Mouse (Mus musculus): ENCODE results near the gene Dach1. TPM values are rescaled to one million over a fixed set of nuclear protein-coding genes. Genes with fewer than 3 reads are reported as not detected.

The Dach1 gene
- polyA plus RNA-seq, 1 experiment, result 7.0 TPM

DNA sequence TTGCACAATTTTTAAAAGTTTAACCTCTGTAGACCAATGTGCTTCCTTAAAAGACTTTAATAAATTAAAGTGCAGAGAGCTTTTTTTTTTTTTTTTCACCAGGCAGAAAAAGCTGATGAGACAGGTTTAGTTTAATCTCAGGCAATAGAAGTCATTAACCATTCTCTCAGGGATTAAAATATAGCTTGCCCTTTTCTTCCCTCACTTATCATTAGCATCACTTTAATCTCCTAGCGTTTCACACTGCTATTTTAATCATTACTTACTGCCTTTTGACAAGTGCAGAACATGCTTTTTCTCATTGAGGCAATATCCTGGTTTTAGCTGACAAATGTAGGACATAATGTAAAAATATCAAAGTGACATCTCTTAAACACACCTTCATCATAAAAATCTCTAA, 86.1 kb downstream of the Dach1 start:
- no peak for DNase-seq
- no peaks in the 10 kb centered on the region for H3K27me3 ChIP-seq (ENCODE audit: control insufficient read depth, insufficient read depth, low read length)
- WGBS, result 30% methylated on average over 1 of the region's 1 CpGs
- no peaks in the 10 kb centered on the region for H3K4me1 ChIP-seq (ENCODE audit: control insufficient read depth, insufficient read depth, low read length)
- TF ChIP-seq POLR2A (IDR thresholded peaks at IDR 0.05; ENCODE audit: borderline replicate concordance, insufficient read depth, low read length), result no peak
- TF ChIP-seq CTCF (IDR thresholded peaks at IDR 0.05; ENCODE audit: borderline replicate concordance, insufficient read depth, low read depth, low read length), result no peak
- no peak overlapping the region for H3K4me3 ChIP-seq (replicated peaks; ENCODE audit: insufficient read depth, low read depth, low read length)
- no peak overlapping the region for H3K27ac ChIP-seq (ENCODE audit: insufficient read depth, low read length)

GRCm38 (mm10) chr14:98080014-98080413, 89.6 kb downstream of the Dach1 start:
- H3K27ac ChIP-seq (ENCODE audit: insufficient read depth, low read length), result no peak overlapping the region
- 84% methylated on average over 6 of the region's 6 CpGs for WGBS
- no peak overlapping the region for H3K4me3 ChIP-seq (replicated peaks; ENCODE audit: insufficient read depth, low read depth, low read length)
- H3K27me3 ChIP-seq (ENCODE audit: control insufficient read depth, insufficient read depth, low read length), result no peaks in the 10 kb centered on the region
- TF ChIP-seq CTCF (IDR thresholded peaks at IDR 0.05; ENCODE audit: borderline replicate concordance, insufficient read depth, low read depth, low read length) (no peak), POLR2A (IDR thresholded peaks at IDR 0.05; ENCODE audit: borderline replicate concordance, insufficient read depth, low read length) (no peak)
- no peak for DNase-seq
- H3K4me1 ChIP-seq (ENCODE audit: control insufficient read depth, insufficient read depth, low read length), result no peaks in the 10 kb centered on the region

DNA sequence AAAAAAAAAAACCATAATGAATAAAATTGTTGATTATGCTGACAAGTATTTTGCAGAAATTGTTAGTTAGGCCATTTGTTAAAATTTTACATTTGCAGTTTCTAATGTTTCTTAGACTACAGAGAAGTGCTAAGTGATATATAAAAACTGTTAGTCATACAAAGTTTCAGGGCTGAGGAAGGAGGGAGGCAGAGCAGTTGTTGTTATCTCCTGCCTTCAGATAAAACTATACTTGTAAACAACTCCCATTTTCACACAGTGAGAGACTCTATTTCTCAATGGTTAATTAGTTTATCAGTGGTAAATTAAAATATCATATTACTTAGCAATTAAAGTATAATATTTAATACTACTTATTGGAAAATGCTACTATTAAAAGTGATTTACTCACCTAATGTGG, 91.6 kb downstream of the Dach1 start:
- no peak for DNase-seq
- no peaks in the 10 kb centered on the region for H3K27me3 ChIP-seq (ENCODE audit: control insufficient read depth, insufficient read depth, low read length)
- no peak overlapping the region for H3K4me3 ChIP-seq (replicated peaks; ENCODE audit: insufficient read depth, low read depth, low read length)
- no peaks in the 10 kb centered on the region for H3K4me1 ChIP-seq (ENCODE audit: control insufficient read depth, insufficient read depth, low read length)
- H3K27ac ChIP-seq (ENCODE audit: insufficient read depth, low read length), result no peak overlapping the region
- TF ChIP-seq POLR2A (IDR thresholded peaks at IDR 0.05; ENCODE audit: borderline replicate concordance, insufficient read depth, low read length) (no peak), CTCF (IDR thresholded peaks at IDR 0.05; ENCODE audit: borderline replicate concordance, insufficient read depth, low read depth, low read length) (no peak)

- WGBS, result 51% methylated on average over 12 of the region's 12 CpGs
- no peak overlapping the region for H3K27ac ChIP-seq (ENCODE audit: insufficient read depth, low read length)
- H3K4me3 ChIP-seq (replicated peaks; ENCODE audit: insufficient read depth, low read depth, low read length), result no peak overlapping the region
- TF ChIP-seq POLR2A (IDR thresholded peaks at IDR 0.05; ENCODE audit: borderline replicate concordance, insufficient read depth, low read length), result no peak
- no peak for TF ChIP-seq CTCF (IDR thresholded peaks at IDR 0.05; ENCODE audit: borderline replicate concordance, insufficient read depth, low read depth, low read length)
- H3K27me3 ChIP-seq (ENCODE audit: control insufficient read depth, insufficient read depth, low read length), result no peaks in the 10 kb centered on the region
- no peak for DNase-seq
- no peaks in the 10 kb centered on the region for H3K4me1 ChIP-seq (ENCODE audit: control insufficient read depth, insufficient read depth, low read length)
Observed at GRCm38 (mm10) chr14:98073421-98074080, 96.0 kb downstream of the Dach1 start.

GRCm38 (mm10) chr14:98072647-98073420, 96.7 kb downstream of the Dach1 start:
- no peaks in the 10 kb centered on the region for H3K4me1 ChIP-seq (ENCODE audit: control insufficient read depth, insufficient read depth, low read length)
- H3K4me3 ChIP-seq (replicated peaks; ENCODE audit: insufficient read depth, low read depth, low read length), result no peak overlapping the region
- TF ChIP-seq POLR2A (IDR thresholded peaks at IDR 0.05; ENCODE audit: borderline replicate concordance, insufficient read depth, low read length) (no peak), CTCF (IDR thresholded peaks at IDR 0.05; ENCODE audit: borderline replicate concordance, insufficient read depth, low read depth, low read length) (no peak)
- H3K27me3 ChIP-seq (ENCODE audit: control insufficient read depth, insufficient read depth, low read length), result no peaks in the 10 kb centered on the region
- no peak for DNase-seq
- H3K27ac ChIP-seq (ENCODE audit: insufficient read depth, low read length), result no peak overlapping the region
- 34% methylated on average over 11 of the region's 11 CpGs for WGBS

- no peaks in the 10 kb centered on the region for H3K27me3 ChIP-seq (ENCODE audit: control insufficient read depth, insufficient read depth, low read length)
- no peak for DNase-seq
- TF ChIP-seq POLR2A (IDR thresholded peaks at IDR 0.05; ENCODE audit: borderline replicate concordance, insufficient read depth, low read length), result no peak
- no peak for TF ChIP-seq CTCF (IDR thresholded peaks at IDR 0.05; ENCODE audit: borderline replicate concordance, insufficient read depth, low read depth, low read length)
- WGBS, result 46% methylated on average over 4 of the region's 4 CpGs
- no peak overlapping the region for H3K4me3 ChIP-seq (replicated peaks; ENCODE audit: insufficient read depth, low read depth, low read length)
- H3K27ac ChIP-seq (ENCODE audit: insufficient read depth, low read length), result no peak overlapping the region
- H3K4me1 ChIP-seq (ENCODE audit: control insufficient read depth, insufficient read depth, low read length), result no peaks in the 10 kb centered on the region
Observed at GRCm38 (mm10) chr14:98071877-98072276, 97.7 kb downstream of the Dach1 start.

DNA sequence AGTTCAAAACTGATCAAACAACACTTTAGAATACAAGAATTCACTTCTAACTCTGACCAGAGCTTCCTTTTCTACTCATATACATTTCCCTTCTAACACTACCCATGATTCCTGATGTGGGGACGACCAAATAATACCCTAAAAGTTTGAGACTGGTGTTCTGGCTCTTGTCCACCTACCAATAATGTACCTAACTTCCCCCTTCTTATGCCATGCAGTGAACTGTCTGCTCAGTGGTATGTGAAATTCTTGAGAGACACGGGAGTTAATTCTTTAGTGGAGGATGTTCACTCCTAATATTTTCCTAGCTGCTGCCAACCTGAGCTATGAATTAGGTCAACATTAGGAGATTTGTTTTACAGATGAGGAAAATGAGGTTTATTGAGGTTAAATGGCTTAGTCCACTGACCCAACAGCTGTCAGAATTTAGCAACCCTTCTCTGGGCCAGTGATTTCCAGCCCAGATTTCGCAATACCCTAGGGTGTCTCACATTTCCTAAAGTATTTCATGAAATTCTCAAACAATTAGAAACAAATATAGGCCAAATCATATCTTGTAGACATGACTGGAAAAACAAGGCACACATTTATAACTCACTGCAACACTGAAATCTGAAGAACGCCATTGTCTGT, 102.2 kb downstream of the Dach1 start:
- Histone ChIP-seq H3K27ac (ENCODE audit: insufficient read depth, low read length) (no peak overlapping the region), H3K4me1 (ENCODE audit: control insufficient read depth, insufficient read depth, low read length) (no peaks in the 10 kb centered on the region), H3K4me3 (replicated peaks; ENCODE audit: insufficient read depth, low read depth, low read length) (no peak overlapping the region), H3K27me3 (ENCODE audit: control insufficient read depth, insufficient read depth, low read length) (no peaks in the 10 kb centered on the region)
- 70% methylated on average over 4 of the region's 4 CpGs for WGBS
- DNase-seq, result no peak
- TF ChIP-seq POLR2A (IDR thresholded peaks at IDR 0.05; ENCODE audit: borderline replicate concordance, insufficient read depth, low read length) (no peak), CTCF (IDR thresholded peaks at IDR 0.05; ENCODE audit: borderline replicate concordance, insufficient read depth, low read depth, low read length) (no peak)

Measured in cerebellum, adult 2 months (tissue).